Mouse (Mus musculus) yolk sac, embryonic 10.5 days (tissue): ENCODE data around the gene Rnase1.

Experiments
- DNase-seq: peaks from one replicate; pipeline ENCODE4 v3.0.0-alpha.2; 2017; ENCODE audit warnings: low spot score

Gene Rnase1

DNA sequence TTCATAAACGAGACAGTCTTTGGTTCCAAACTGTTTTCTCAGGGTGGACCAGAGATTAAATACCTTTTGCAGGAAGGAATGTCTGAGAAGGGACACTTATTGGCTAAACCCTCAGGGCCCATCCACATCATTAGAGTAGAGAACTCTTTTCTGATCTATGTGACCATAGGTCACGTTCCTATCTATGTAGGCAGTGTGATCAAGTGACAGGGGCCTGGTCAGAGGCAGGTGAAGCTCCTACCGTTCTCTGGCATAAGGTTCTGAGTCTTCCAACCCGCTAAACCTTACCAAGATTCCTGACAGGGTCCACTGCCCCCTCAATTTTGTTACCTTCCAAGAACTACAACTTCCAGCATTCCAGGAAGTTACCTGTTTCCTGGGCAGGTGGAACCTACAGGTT is 4.5 kb downstream of the Rnase1 start:
- no peak for DNase-seq

DNA sequence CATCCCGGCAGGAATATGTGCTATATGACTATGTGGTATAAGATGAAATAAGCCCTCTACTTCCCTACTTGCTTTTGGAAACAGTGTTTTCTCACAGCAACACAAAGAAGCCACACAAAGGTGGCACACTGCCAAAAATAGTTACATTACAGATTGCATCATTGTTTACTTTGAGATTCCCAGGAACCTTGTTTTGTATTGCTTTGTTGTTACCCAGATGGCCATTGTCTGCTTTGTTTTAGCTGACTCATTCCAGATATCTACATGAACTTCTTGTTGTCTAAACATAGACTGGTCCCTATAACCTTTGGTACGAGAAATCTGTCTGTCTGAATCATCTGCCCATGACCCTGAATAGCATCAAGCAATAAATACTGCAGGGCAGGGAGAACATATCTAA is 6.2 kb downstream of the Rnase1 start:
- DNase-seq: no peak

DNA sequence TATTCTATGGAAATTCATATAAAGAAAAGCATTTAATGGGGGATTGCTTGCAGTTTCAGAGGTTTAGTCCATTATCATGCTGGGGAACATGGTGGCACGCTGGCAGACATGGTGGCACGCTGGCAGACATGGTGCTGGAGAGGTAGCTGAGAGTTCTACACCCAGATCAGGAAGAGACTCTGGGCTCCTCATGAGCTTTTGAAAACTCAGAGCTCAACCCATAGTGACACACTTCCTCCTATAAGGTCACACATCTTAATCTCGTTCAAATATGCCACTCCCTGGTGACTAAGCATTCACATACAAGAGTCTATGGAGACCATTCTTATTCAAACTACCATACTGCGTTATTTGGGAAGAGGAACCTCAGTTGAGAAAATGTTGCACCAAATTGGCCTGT is 14.2 kb downstream of the Rnase1 start:
- no peak for DNase-seq

DNA sequence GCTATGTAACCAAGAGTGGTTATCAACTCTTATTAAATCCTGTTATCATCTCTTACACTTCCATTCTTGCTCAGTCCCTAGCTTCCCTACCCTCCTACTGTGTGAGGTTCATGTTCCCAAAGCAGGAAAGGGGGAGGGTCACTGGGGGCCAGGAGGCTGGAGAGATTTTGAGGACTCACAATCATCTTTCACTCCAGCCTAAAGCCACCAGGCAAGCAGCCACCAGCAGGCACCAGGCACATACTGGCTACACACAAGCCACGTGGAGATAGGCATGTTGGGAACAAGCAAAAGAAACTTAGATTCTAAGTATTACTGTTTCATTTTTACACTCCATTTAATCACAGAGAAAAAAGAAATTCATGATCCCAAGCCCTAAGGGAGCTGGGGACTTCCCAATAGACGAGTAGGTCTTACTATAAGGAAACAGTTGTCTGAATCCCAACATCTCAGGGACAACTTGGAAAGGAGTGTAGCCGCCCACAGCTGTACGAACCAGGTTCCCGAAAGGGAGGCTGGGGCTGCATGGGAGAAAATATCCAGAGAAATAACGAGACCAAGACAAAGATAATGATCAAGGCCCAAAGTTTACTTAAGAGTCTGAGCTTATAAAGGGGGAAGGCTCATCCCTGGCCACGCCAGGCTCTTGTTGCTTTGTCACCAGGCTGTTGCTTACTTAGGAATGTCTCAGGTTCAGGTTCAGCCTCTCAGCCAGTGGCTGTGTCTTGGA is 15.3 kb downstream of the Rnase1 start:
- DNase-seq: no peak

DNA sequence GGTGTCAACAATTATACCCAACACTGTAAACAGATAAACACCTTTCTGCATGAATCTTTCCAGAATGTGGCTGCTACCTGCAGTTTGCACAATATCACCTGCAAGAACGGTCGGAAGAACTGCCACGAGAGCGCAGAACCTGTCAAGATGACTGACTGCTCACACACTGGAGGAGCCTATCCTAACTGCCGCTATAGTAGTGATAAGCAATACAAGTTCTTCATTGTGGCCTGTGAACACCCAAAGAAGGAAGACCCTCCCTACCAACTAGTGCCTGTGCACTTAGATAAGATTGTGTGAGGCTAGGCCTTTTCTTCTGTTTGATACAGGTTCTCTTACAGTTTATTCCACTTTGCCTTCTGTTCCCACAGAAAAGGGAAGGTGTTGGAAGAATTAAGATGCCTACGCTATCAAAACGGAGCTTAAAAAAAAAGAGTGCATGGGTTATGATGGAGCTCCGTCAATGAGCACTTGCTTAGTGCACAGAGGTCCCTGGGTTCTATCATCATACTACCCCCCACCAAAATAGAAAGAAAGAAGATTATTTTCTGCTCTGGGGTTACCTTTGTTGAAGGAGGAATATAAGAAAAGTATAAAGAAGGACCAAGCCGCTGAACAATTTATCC is 16.2 kb downstream of the Rnase1 start:
- DNase-seq: no peak

DNA sequence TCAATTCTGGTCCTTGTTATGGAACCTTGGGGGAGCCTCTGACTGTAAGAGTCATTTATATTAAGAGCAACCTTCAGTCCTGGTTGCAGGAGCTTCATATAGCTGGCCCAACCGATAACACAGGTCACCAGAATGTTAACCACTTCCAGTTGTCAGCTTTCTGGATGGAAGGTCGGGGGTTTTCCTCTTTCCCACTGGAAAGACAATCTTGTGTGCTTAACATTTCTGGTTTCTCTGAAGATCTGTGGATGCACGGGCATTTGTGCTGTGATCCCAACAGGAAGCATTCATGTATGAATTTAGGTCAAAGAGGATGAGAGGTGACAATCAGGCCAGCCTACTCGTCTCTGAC is 17.0 kb downstream of the Rnase1 start:
- no peak for DNase-seq

DNA sequence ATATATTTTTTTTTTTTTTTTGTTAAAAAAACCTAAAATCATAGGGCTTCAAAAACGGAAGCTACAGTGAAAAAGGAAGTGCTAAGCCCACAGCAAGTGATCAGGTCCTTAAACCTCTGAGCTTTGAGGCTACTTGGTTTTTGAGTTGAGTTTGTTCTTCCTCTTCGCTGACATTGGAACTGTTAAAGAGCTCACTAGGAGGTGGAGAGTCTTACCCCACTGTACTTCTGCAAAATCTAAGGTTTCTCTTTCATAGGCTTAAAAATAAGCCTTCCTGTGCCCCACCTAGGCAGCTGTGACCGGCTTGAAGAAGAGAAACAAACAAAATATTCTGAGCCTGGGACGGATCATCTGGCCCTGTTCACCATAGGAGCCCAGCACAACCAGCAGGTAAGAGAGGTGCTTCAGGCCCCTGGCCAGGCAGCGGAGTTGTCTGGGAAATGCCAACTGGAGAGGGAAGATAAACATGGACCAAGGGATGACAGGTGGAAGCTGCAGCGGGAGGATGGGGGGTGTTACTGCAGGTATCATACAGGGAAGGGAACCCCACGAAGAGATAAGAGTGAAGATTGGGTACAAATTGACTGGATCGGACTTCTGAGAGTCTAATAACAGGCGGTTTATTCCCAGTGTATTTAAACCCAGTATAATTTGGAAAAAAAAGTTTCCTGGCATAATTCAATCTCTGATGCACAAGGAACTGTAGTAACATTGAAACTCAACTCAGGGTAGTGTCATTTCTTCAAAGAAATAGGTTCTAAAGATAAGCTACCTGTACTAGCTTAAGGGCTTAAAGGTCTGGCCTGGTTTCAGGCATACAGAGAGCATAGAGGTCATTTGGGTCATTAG is 17.6 kb downstream of the Rnase1 start:
- no peak for DNase-seq

DNA sequence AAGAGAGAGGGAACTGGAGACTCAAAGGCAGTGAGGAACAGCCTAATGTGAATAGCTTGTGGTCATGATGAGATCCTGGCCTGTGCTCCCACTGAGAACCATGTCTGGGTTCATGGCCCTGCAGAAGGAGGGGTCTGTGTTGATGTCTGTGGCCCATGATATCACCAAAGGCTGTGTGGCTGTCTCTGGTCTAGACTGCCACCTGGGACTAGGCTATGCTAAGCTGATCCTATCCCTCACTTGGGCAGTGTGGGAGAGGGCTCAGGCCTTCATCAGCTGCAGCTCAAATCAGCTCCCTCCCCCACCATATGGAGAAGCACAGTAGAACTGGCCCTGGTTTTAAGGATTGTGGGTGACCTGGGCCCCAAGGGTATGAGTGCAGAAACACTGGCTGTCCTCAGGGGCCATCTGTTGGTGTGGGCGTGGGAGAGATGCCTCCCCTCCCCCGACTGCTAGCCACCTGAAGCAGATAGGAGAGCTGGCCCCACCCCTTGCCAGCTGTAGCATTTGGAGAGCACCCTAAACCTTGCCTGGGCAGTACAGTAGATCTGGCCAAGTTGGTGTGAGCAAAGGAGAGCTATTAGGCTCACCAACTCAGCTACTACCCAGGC is 18.8 kb downstream of the Rnase1 start:
- DNase-seq: no peak

DNA sequence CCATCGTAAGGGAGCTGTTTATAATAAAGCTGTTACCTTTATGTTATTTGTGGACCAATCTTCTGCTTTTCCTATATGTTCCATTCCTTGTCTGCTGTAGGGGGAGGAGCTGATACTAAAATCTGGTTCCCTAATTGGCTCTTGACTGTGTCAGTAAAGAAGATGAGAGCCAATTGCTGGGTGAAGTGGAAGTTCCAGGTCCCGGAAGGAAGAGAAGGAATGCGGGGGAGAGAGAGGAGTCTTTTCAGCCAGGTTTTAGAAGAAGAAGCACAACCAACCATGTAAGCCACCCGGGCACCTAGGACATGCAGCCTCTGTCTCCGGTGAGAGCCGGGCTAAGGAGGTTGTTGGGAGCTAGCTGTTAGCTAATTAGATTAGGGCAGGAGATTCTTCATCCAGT is 20.9 kb downstream of the Rnase1 start:
- no peak for DNase-seq

DNA sequence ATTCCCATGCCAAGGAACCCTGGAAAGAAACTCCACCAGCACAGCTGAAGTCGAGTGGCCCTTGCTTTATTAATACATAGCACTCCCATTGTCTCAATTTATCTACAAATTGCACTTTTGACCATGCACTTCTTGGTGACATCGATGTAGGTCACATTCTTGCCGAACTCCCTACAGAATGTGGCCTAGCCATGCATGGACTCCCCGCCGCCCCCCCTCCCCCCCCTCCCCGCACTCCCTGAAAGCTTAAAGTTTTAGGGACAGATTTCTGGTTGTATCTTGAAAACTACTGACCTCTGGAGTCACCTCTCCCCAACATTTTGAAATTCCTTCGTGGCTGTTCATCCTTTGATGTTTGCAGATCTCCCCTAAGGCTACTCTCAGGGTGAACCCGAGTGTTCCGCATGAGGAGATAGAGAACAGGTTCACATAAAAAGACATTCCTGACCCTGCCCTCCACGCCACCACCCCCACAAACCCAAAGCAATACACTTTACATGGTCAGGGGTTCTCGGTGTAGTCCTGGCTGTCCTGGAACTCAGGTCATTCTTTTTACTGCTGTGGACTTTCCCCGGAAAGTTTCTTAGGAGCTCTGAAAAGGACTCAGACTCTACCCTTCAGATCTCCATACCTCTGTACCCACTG is 32.5 kb downstream of the Rnase1 start, which contains the start of gene Eddm3b:
Gene Eddm3b, plus strand, starts transcription at position 511 of the 645 bp plus-strand sequence.
- DNase-seq: no peak

DNA sequence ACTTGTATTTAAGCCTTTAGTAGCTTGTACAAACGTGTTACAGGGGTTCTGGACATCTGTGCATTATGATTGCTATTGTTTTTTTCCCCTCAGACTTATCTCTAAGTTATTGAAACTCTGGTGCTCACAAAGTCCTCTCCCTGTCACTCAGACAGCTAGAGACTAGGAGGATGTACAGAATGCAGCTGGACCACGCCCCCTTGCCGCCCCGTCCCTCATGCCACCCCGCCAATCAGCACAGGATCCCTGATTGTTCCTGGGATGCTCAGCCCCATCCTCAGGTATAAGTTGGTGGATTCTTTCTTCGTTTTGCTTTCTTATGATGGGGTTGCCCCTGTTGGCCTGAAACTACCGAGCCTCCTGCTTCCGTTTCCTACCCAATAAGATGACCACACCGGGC is 33.1 kb downstream of the Rnase1 start:
- no peak for DNase-seq

DNA sequence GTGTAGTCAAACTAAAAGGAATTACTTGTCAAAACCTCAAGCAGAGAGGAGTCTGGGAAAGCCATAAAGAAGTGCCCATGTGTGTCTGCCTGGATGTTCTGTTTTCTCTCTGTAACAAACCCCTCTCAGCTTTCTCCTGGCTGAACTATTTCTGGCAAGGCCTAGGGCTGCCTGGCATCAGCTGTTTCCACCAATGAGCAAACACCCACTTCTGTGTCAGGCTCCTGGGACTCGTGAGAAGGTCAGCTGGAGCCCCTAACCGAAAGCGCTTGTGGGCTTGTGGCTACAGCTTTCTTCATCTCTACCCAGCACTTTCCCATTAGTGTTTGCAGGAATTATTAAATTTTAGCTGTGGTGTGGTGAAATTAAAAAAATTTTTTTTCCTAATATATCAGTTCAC is 34.6 kb downstream of the Rnase1 start:
- DNase-seq: no peak

DNA sequence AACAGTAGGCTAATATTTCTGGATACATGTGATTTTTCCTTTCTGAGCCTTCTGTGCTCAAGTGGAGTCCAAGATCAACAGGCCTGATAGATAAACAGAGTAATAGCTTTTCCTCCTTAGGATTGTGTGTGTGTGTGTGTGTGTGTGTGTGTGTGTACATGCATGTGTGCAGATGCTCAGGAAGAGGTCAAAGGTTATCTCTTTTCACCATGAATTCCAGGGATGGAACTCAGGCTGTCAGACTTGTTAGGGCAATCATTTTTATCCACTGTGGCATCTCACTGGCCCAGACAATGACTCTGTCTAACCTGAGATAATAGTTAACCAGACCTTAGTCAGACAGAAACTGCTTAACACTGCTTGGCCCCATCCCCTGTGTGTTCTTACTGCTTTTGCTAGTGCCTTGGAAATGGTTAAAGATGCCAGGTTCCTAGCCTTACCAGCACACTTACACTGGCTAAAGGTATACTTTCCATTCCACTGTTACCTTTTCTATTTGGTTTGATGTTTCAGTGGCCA is 40.1 kb downstream of the Rnase1 start:
- DNase-seq: peak; percentile 48

DNA sequence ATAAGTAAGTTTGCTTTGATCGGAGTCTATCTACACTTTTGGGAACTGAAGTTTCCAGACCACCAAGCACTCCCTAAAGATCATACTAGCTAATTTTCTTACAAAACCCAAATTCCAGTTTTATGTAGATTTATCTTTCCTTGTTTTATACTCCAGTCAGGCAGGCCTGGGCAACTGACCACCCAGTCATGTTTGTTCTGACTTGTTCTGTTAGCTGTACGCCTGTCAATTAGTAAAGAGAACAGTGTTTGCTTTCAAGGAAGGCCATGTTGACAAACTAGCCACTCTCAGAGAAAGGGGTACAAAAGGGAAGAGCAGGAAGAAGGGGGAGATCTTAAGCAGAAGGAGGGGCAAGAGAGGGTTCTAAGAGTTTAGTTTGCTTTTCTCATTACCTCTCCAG is 42.2 kb downstream of the Rnase1 start:
- no peak for DNase-seq

DNA sequence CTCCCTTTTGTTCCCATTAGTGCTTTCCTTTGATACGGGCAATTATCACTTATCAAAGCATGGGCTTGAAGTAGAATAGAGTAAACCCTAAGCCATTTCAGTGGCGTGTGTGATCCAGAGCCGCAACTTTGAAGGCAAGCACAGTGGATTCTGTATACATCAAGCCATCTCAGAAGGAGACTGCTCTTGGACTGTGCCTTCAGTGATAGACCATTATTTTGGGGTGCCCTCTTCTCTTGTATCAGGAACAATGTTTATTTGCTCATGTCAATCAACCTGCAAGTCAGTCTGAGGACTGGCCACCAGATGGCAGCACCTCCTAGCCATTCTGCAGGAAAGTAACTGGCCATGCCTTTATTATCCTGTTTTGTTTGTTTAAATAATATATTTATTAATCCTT is 43.4 kb downstream of the Rnase1 start:
- DNase-seq: peak; percentile 30

DNA sequence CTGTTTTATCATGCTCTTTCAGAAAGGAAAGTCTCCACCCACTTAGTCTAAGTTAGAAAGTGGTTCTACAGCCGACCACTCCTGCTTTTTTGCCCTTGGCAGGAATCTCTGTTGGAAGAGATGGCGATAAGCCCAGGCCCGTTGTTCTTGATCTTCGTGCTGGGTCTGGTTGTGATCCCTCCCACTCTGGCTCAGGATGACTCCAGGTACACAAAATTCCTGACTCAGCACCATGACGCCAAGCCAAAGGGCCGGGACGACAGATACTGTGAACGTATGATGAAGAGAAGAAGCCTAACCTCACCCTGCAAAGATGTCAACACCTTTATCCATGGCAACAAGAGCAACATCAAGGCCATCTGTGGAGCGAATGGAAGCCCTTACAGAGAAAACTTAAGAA is 45.3 kb downstream of the Rnase1 start:
- DNase-seq: no peak

DNA sequence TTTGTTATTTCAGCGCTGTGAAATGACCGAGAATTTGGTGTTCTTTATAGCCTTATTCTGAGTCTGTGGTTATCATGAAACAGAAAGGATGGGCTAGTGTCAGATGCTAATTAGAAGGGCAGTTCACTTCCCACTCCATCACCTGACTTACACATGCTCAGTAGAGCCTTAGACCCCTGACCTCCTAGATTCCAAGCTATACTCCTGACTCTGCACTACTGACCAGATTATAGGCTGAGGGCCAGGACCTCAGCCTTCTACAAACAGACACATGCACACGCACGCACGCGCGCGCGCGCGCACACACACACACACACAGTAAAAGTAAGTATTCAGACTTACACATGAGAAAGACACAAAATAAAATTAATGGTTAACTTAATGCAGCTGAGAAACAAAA is 47.7 kb downstream of the Rnase1 start:
- peak; percentile 40 for DNase-seq

DNA sequence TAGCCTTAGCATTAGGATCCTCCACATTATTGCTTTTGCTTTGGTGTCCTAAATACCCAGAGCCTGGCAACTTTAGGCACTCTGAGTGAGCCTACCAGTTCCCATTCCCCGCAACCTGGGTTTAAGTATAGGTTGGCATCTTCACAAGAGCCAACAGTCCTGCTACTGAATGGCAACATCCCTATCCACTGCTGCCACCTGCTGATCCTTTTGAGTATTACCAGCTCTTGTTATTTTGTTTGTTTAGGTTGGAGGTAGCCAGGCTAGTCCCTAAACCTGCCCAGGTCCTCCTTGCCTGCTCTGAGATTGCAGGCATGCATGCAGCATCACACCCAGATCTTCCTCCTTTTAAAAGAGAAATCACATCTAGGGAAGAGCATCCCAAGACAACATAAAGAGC is 48.3 kb downstream of the Rnase1 start:
- DNase-seq: peak; percentile 42

DNA sequence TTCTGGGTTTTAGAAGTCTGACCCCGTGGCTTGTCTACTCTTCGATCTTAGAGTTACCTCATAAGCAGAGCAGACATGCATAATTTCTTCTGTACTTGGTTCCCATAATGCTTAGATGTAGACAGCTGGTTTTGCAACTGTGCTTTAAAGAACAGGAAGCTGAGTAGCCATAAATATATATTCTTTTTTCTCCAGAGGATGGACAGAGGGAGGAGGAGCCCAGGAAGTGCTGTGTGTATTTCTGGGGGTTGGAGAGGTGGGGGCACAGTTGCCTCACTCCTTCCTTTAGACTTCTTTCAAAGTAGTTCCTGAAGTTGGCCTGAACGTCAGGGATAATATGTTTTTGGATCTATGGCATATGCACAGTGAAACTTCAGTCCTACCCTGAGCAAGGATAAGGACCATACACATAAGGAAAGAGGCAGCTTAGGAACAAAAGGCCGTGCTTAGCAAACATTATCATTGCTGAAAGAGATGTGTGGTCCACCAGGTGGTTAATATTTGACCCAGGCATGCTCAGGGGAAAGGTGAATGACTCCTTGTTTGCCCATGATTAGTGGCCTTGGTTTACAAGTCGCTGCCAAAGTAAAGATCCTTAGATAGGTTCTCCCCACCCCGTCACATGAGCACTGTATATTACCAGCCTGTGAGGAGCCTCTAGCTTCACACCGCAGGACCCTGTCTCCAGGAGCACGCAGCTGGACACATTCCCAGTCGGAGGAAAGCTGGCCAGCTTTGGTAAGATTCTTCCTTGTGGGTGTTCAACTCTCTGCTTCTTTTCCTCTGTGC is 50.7 kb downstream of the Rnase1 start:
- peak; percentile 86 for DNase-seq
